Mouse (Mus musculus) right cerebral cortex, postnatal 14 days (tissue): ENCODE measurements around the gene Slc38a1.

Experiments used
- DNase-seq: peaks from one replicate; pipeline ENCODE4 v3.0.0; 2022

The Slc38a1 gene

DNA sequence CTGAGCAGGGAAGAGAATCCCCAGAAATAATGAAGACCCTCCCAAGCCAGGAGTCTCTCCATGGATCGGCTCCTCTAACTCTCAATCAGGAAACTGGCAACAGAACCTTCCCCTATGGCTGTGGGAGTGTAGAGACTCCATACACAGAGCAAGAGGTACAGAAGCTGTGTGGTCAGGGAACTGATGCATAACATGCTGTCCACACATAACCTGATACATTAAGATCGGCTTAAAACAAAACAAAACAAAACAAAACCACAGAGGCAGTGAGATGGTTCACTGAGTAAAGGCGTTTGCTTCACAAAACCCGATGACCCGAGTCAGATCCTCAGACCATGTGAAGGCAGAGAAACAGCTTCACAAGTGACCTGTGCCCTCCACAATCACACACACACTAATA, 35.3 kb downstream of the Slc38a1 start:
- no peak for DNase-seq

DNA sequence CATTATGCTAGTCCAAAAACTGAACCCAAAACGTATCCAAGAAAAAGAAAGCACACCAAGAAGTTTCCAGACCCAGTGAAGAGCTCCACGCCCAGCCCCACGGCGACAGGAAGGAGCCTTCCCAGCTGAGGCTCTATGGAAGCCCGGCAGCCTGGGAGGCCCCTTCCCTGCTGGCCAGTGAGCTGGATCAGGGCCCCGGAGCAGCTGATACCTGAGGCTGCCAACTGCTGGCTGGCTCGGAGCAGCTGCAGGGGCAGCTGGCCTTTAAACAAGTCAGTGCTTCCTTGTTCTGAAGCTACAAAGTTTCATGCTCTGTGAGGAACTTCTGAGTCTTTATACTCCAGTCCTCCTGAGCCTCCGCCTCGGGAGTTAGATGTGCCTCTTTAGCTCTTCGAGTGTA, 38.4 kb downstream of the Slc38a1 start:
- peak; percentile 40 for DNase-seq

GRCm38 (mm10) chr15:96602043-96602442, 40.7 kb downstream of the Slc38a1 start:
- no peak for DNase-seq

DNA sequence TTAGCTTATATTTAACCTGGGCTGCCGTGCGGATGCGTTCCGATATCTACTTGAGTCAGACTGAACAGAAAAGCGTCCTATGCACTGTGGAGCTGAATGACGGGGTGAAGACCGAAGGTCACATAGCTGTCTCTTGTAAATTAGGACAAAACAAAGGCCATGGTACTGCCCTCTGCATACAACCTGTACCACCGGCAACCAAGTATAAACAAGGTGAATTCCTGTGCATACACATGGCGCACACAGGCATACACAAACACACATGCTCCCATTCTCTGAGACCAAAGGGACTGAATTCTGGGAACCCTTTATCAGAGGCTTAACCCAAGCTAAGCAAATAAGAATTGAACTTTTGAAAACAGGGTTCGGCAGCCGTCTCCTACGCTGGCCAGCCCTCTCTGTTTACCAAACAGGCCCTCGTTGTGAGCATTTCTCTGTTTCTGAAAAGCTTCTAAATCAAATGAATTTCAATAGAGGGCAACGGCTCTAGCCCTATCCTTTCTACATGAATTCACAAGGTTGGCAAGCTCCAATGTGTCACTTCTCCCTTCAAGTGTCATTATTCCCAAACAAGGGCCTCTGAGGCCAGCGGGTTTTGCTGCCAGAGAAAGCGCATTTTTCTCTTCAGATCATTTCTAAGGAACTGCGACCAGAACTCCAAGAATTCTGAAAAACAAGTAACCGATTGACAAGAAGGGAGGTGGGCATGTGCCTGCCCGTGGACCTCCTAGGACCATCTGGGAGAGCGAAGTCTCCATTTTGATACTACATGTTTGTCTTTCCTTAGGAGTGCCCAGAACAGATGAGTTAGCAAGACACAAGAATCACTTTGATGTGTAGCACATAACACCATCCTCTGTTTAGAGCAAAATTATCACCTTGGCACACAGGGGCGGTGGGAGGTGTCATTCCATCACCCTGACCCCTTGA, 42.6 kb downstream of the Slc38a1 start:
- DNase-seq = no peak

DNA sequence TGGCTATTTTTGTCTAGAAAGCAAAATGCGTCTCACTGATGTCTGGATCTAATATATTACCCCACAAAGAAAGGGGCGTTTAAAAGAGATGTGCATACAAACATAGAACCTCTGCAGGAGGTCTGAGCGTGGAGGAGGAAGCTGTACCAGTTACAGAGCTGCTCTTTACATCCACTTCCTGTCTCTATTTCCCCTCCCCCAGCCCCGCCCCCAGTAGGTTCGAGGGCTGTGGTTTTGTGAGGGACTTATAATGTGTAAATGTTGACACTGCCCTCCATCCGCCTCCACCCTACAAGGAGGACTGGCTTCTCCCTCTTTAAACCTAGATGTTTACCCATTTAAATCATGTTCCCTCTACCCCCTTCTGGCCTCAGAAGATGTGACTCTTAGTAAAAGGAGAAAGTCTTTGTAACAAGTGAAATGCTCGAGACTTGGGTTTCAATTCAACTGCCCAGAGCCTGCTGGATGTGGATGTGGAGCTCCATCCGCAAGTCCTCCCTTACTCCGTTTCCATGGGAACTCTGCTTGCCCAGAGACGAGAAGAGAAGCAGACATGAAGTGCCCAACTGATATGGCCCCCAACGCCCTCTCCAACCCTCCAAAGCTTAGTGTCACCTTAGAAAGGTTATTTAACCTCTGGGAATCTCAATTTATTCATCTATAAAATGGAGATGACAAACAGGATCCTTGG, 43.7 kb downstream of the Slc38a1 start:
- DNase-seq = no peak

GRCm38 (mm10) chr15:96597116-96597515, 45.6 kb downstream of the Slc38a1 start:
- no peak for DNase-seq

DNA sequence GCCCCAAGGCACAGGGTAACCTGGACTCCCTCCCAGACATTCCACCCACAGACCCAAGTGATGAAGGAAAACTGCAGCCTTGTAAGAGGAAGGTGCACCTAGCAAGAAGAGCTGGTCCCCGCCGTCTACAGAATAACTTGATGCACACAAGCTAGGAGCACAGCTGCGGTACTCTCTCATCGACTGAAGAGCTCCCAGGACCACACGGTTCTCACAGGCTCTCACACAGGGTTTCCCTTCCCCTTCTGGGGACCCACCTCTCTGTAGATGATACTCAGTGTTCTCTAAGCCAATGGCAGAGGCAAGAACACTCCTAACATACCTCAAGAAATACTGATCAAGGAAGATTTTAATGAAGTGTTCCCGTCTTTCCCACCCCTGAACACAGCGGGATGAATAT, 48.4 kb downstream of the Slc38a1 start:
- no peak for DNase-seq

- DNase-seq = no peak
These were observed 48.8 kb downstream of the Slc38a1 start for GRCm38 (mm10) chr15:96593866-96594265.

DNA sequence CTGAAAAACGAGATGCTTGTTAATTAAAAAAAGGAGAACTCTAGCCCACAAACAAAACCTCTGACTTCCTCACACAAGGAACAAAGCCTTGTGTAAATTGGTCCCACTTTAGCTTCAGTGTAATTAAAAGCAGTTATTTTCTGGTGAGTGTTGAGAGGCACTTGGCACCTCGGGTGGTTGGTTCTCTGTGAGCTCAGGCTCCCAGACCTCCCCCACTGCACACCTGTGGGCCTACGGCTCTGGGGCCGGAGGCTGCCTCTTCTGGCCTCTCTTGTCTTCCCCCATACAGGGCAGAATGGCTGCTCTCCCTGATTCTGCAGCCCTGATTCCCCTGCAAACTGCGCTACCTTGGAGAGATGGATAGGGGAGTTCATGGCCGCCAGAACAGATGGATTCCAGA, 49.3 kb downstream of the Slc38a1 start:
- DNase-seq = no peak

DNA sequence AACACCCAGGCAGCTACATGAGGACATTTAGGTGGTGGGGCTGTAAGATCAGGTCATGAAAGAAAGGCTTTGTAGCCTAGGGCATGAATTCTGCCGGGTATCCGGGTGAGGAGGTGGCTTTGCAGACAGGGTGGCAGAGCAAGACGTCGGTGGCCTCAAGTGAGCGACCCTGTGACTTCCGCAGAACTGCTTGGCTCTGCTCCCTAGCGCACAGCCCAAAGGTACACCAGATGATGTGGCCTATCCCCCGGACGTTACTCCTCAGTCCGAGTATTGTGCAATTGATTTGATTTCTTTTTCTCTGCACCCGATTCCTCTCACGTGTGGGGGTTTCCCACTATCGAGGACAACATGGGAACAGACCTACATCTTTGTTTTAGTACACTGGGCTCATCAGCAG, 49.7 kb downstream of the Slc38a1 start:
- no peak for DNase-seq

- no peak for DNase-seq
These were observed 50.8 kb downstream of the Slc38a1 start for GRCm38 (mm10) chr15:96591876-96592417.

GRCm38 (mm10) chr15:96588996-96589657, 53.6 kb downstream of the Slc38a1 start:
- DNase-seq = no peak

- no peak for DNase-seq
These were observed 54.7 kb downstream of the Slc38a1 start for GRCm38 (mm10) chr15:96587998-96588397.

DNA sequence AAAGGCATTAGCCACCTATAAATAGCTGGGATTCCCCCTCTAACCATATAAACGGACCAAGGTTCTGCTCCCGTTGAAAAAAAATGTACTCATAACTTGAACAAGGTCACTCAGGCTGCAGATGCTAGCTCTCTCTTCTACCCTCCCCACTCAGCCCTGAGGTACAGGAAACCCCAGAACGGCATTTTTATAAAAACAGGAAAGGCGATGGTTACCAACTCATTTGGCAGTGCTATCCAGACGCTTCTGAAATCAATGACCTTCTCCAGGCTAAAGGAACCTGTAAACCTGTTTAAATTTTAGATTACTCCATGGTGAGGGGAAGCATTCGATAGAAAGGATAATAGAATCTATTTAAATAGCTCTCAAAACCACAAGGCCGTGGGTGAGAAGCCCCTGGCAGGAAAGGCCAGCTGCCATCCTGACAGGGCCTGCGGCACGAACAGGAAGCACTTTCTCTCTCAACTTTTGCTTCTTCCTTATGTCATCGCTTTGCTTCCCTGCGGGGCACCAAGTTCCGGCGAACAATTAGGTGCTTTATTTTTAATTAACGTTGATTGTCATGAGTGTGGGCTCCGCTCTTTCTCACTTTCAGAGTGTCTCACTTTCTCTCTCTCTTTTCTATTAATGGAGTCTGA, 59.2 kb downstream of the Slc38a1 start:
- no peak for DNase-seq

- no peak for DNase-seq
These were observed 65.7 kb downstream of the Slc38a1 start for GRCm38 (mm10) chr15:96576998-96577397.

- no peak for DNase-seq
These were observed 73.7 kb downstream of the Slc38a1 start for GRCm38 (mm10) chr15:96568983-96569363.

DNA sequence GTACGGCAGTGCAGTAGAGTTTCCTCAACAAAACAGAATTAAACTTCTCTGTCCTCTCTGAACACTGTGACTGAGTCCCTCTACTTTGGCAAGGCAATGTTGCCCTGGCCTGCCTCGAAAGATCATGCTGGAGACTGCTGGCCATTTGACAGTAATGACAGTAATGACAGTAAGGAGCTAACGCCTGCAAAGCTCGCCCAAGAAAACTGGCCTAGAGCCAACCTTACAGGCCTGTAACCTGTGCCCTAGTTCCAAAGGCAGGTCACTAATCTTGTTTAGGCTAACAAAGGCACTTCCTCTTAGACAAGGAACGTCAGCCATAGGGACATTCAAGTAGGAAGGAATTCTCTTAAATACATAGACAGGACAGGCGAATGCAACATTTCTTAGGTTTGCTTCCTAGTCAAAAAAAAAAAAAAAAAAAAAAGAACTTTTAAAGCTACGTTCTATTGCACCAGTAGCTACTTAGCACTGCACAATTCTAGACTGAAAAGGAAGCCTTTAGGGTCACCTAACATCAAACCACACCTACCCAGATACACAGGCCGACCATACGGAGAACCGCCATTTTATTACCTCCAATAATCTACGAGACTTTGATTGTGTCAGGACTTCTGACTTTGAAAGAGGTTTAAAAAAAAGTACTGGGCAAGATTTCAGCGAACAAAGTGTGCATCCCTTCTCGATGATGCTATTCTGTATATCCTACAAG, 74.3 kb downstream of the Slc38a1 start:
- no peak for DNase-seq

GRCm38 (mm10) chr15:96566850-96567271, 75.9 kb downstream of the Slc38a1 start:
- DNase-seq = peak; percentile 23

DNA sequence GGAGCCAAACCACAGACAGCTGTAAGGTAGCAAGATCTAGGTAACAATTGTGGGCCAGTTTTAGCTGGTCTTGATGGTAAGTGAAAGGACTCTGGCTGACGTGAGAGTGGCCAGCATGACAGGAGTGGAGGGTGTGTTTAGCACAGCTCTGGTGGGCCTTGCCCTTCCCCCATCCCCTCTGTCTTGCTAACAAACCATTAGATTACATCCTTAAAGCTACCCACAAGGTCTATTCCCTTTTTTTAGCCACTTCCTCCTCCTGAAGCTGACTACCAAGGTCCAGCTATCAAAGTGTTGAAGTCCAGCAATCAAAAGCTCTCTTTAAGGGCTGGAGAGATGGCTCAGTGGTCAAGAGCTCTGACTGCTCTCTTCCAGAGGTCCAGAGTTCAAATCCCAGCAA, 78.9 kb downstream of the Slc38a1 start:
- no peak for DNase-seq

DNA sequence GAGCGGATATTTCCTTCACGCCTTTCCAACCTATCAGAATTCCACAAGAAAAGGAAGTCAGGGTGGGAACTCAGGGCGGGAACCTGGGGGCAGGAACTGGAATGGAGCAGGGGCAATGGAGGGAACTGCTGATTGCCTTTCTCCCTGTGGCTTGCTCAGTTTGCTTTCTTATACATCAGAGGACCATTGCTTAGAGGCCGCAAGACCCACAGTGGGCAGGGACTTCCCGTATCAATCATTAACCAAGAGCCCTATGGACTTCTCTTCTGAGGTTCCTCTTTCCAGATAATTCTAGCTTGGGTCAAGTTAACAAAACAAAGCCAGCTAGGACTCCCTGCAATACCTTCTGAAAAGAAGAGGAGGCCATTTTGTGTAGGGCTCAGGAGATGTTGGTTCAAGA, 80.2 kb downstream of the Slc38a1 start:
- no peak for DNase-seq

- DNase-seq = no peak
These were observed 82.0 kb downstream of the Slc38a1 start for GRCm38 (mm10) chr15:96560576-96561298.
